Mouse (Mus musculus) natural killer cell, adult 2 months (primary cell): ENCODE measurements around the gene Hist1h3i.
"Not testable (repeated sequence)": the region's sequence is repeated elsewhere in the genome, so short reads cannot be mapped to it uniquely, and the experiment has no call there.

ENCODE experiments used
- DNase-seq, 2 experiments: peaks; one replicate each; pipeline ENCODE4 v3.0.0; 2022; ENCODE audit warnings: low spot score in 2 of 2

The Hist1h3i gene

GRCm38 (mm10) chr13:21782361-21783254, 562 bp downstream of the Hist1h3i start:
- not testable (repeated sequence) for DNase-seq

GRCm38 (mm10) chr13:21781639-21782038, 1.5 kb downstream of the Hist1h3i start:
- DNase-seq = no peak

GRCm38 (mm10) chr13:21781021-21781555, 2.1 kb downstream of the Hist1h3i start:
- no peak for DNase-seq

- DNase-seq = peak; percentile 16 to 38
Observed at GRCm38 (mm10) chr13:21779767-21780731, 3.1 kb downstream of the Hist1h3i start, which contains the start of gene Hist1h1b. Hist1h1b (minus strand) TSS chr13:21780625.

GRCm38 (mm10) chr13:21778814-21779766, 4.1 kb downstream of the Hist1h3i start:
- DNase-seq = peak; percentile 68 to 70

GRCm38 (mm10) chr13:21755707-21756106, 27.5 kb downstream of the Hist1h3i start:
- DNase-seq = no peak

- DNase-seq = peak; percentile 5 to 29
Observed at GRCm38 (mm10) chr13:21754294-21755001, 28.7 kb downstream of the Hist1h3i start.

- DNase-seq = peak; percentile 69 to 73
Observed at GRCm38 (mm10) chr13:21753524-21754285, 29.5 kb downstream of the Hist1h3i start, which contains the start of the genes Hist1h2ak and Hist1h2bn. Hist1h2ak (minus strand) TSS chr13:21753827. Hist1h2bn (plus strand) TSS chr13:21754123.

GRCm38 (mm10) chr13:21753051-21753523, 30.1 kb downstream of the Hist1h3i start:
- no peak for DNase-seq

GRCm38 (mm10) chr13:21752356-21752755, 30.8 kb downstream of the Hist1h3i start:
- no peak for DNase-seq

GRCm38 (mm10) chr13:21751827-21752226, 31.3 kb downstream of the Hist1h3i start:
- no peak for DNase-seq

- DNase-seq = no peak
Observed at GRCm38 (mm10) chr13:21751417-21751816, 31.8 kb downstream of the Hist1h3i start.

- peak; percentile 73 to 85 for DNase-seq
Observed at GRCm38 (mm10) chr13:21750159-21751017, 32.8 kb downstream of the Hist1h3i start, which contains the start of gene Hist1h4k. Hist1h4k (minus strand) TSS chr13:21750505.

- no peak for DNase-seq
Observed at GRCm38 (mm10) chr13:21749387-21750158, 33.6 kb downstream of the Hist1h3i start.

GRCm38 (mm10) chr13:21745006-21745405, 38.2 kb downstream of the Hist1h3i start:
- DNase-seq = no peak

- peak; percentile 60 to 70 for DNase-seq
Observed at GRCm38 (mm10) chr13:21734906-21735767, 48.0 kb downstream of the Hist1h3i start, which contains the start of gene Hist1h4j. Hist1h4j (plus strand) TSS chr13:21735064.
